9 mouse cellular contexts compared by ENCODE assay signal in the genomic region with DNA sequence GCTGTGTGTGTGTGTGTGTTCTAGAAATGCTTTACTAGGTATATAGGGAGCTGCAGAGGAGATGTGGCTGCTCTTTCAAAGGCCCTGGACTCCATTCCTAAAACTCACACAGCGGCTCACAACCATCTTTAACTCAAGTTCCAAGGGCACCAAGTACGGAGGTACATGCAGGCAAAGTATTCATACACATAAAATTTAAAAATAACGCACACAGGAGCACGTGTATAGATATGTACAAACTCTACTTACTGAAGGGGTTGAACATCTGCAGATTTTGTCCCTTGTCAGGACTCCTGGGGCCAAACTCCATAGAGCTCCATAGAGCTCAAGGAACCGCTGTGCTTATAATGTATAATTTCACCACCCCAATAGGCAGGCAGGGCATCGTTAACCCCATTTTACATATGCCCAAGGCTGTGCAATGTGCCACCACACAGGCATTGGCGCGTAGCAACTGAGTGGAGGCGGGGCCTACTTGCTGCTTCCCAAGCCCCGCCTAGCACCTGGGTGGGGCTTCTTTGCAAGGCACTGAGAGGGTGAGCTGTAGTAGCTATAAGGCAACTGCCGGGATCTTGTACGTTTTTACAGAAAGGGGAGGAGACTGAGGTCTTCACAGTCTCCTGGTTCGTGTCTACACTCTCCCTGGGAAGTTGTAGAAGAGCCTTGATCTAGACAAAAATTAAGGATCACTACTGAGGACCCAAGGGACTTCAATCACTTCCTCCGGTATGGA.
DNase-seq lines count a peak whose midpoint lies in the region; ATAC-seq and TF ChIP-seq lines count a peak whose summit lies in the region.
"Had no signal": no experiment of that assay in that cellular context is flagged by ENCODE, and none has a peak within 500 bp of the region (broad histone marks: within the 10 kb centered on the region; RNA-seq: fewer than 3 reads in every experiment).

No protein-coding gene starts in this region.

- H3K4me3 ChIP-seq in gastrocnemius, adult 2 months = no peak overlapping the region
- peak overlapping the region; percentile 44 for H3K4me3 ChIP-seq in ES-Bruce4 (ENCODE audit: low read depth, low read length)
- H3K4me3 ChIP-seq in embryonic facial prominence, embryonic 13.5 days = no peak overlapping the region

- H3K27me3 ChIP-seq in ES-Bruce4 (ENCODE audit: control insufficient read depth, insufficient read depth, low read length, poor library complexity, severe bottlenecking) = no peaks in the 10 kb centered on the region
- no peaks in the 10 kb centered on the region for H3K27me3 ChIP-seq in embryonic facial prominence, embryonic 13.5 days

- H3K9me3 ChIP-seq in ES-Bruce4 (replicated peaks; ENCODE audit: control insufficient read depth, insufficient read depth, low read length, poor library complexity, severe bottlenecking) = no peaks in the 10 kb centered on the region
- H3K9me3 ChIP-seq in embryonic facial prominence, embryonic 13.5 days = no peaks in the 10 kb centered on the region

- peak; percentile 67 for TF ChIP-seq POLR2A in ES-Bruce4 (IDR thresholded peaks at IDR 0.05; ENCODE audit: insufficient read depth, low read length)

- H3K4me1 ChIP-seq in ES-Bruce4 (ENCODE audit: control insufficient read depth, insufficient read depth, low read length) = no peaks in the 10 kb centered on the region
- peaks cover 45% of the 10 kb centered on the region for H3K4me1 ChIP-seq in embryonic facial prominence, embryonic 13.5 days

- H3K36me3 ChIP-seq in ES-Bruce4 (ENCODE audit: control insufficient read depth, insufficient read depth, low read length, poor library complexity, severe bottlenecking) = no peaks in the 10 kb centered on the region
- H3K36me3 ChIP-seq in embryonic facial prominence, embryonic 13.5 days = no peaks in the 10 kb centered on the region

- peak overlapping the region; percentile 53 for H3K9ac ChIP-seq in ES-Bruce4 (ENCODE audit: low read depth, poor library complexity, severe bottlenecking)
- H3K9ac ChIP-seq in embryonic facial prominence, embryonic 13.5 days = no peak overlapping the region

- peak; percentile 18 for DNase-seq in gastrocnemius, adult 2 months
- DNase-seq in gastrocnemius, postnatal 14 days = no peak
- peak; percentile 83 for DNase-seq in liver
- DNase-seq in cerebellum, postnatal 14 days = no peak
- no peak for DNase-seq in left cerebral cortex, adult 18-20 months (ENCODE audit: low spot score in 2 of 2)

- ATAC-seq in embryonic facial prominence, embryonic 13.5 days (ENCODE audit: insufficient number of reproducible peaks, insufficient read depth, low FRiP score, low TSS enrichment, low read depth) = no peak
- peak; percentile 53; the same call in 1 of the 2 replicates for ATAC-seq in neutrophil, adult 5-6 weeks (ENCODE audit: extremely low read depth, insufficient number of reproducible peaks, low FRiP score, poor library complexity, severe bottlenecking)

- TF ChIP-seq CTCF in gastrocnemius, adult 2 months (IDR thresholded peaks at IDR 0.05) = no peak
- no peak for TF ChIP-seq CTCF in ES-Bruce4 (IDR thresholded peaks at IDR 0.05; ENCODE audit: low read depth, low read length)

- no peak for TF ChIP-seq EP300 in ES-Bruce4 (IDR thresholded peaks at IDR 0.05; ENCODE audit: insufficient read depth, low read depth, low read length)

- 32% methylated on average over 14 of the region's 14 CpGs for whole genome bisulfite sequencing in embryonic facial prominence, embryonic 13.5 days

- intact Hi-C loops in gastrocnemius, adult 2 months (cut with DNase I) = no loop called here
- intact Hi-C loops in gastrocnemius, postnatal 14 days (cut with DNase I; ENCODE audit: low total_unique reads) = no loop called here

- peak overlapping the region; percentile 51; the same call in 1 of the 2 replicates for H3K4me2 ChIP-seq in embryonic facial prominence, embryonic 13.5 days

- H3K27ac ChIP-seq in gastrocnemius, adult 2 months = no peak overlapping the region
- H3K27ac ChIP-seq in ES-Bruce4 (ENCODE audit: insufficient read depth, low read length) = peak overlapping the region; percentile 87
- H3K27ac ChIP-seq in embryonic facial prominence, embryonic 13.5 days = peak overlapping the region; percentile 29; the same call in 1 of the 2 replicates
- H3K27ac ChIP-seq: macrophage had no signal

Comparison
In these comparisons a context has a peak if more than half of its experiments do, and no peak if none do; other contexts are left out.
1. DNase-seq: peak in gastrocnemius, adult 2 months (single experiment) and liver (single experiment); none in gastrocnemius, postnatal 14 days (single experiment), cerebellum, postnatal 14 days (0 of 2) and left cerebral cortex, adult 18-20 months (0 of 2).